Mouse (Mus musculus) urinary bladder, postnatal 25 days (tissue): ENCODE measurements around the gene Dzank1.

Experiments
- DNase-seq: peaks from one replicate; pipeline ENCODE4 v3.0.0; 2022; ENCODE audit warnings: low spot score

Gene Dzank1

GRCm38 (mm10) chr2:144465876-144466575 lies 61.2 kb downstream of the Dzank1 start:
- no peak for DNase-seq

- no peak for DNase-seq
These were observed 62.1 kb downstream of the Dzank1 start for GRCm38 (mm10) chr2:144464799-144465760.

GRCm38 (mm10) chr2:144464182-144464581 lies 63.0 kb downstream of the Dzank1 start:
- no peak for DNase-seq

GRCm38 (mm10) chr2:144458975-144459754 lies 68.0 kb downstream of the Dzank1 start:
- DNase-seq: peak; percentile 74

- no peak for DNase-seq
These were observed 68.9 kb downstream of the Dzank1 start for GRCm38 (mm10) chr2:144458355-144458754.

- DNase-seq: peak; percentile 73
These were observed 74.7 kb downstream of the Dzank1 start for GRCm38 (mm10) chr2:144452364-144453008.

- no peak for DNase-seq
These were observed 76.8 kb downstream of the Dzank1 start for GRCm38 (mm10) chr2:144450378-144450777.

GRCm38 (mm10) chr2:144446360-144446999 lies 80.7 kb downstream of the Dzank1 start:
- no peak for DNase-seq

- DNase-seq: no peak
These were observed 85.8 kb downstream of the Dzank1 start for GRCm38 (mm10) chr2:144441386-144441915.

- DNase-seq: no peak
These were observed 88.0 kb downstream of the Dzank1 start for GRCm38 (mm10) chr2:144439191-144439700.

- no peak for DNase-seq
These were observed 88.8 kb downstream of the Dzank1 start for GRCm38 (mm10) chr2:144438424-144438823.

GRCm38 (mm10) chr2:144435679-144436078 lies 91.5 kb downstream of the Dzank1 start:
- no peak for DNase-seq

GRCm38 (mm10) chr2:144431286-144431825 lies 95.9 kb downstream of the Dzank1 start:
- no peak for DNase-seq

GRCm38 (mm10) chr2:144429171-144429570 lies 98.0 kb downstream of the Dzank1 start:
- DNase-seq: no peak

- no peak for DNase-seq
These were observed 98.6 kb downstream of the Dzank1 start for GRCm38 (mm10) chr2:144428659-144429058.

GRCm38 (mm10) chr2:144427852-144428251 lies 99.4 kb downstream of the Dzank1 start:
- DNase-seq: no peak

GRCm38 (mm10) chr2:144425761-144426160 lies 101.5 kb downstream of the Dzank1 start:
- no peak for DNase-seq

GRCm38 (mm10) chr2:144422094-144422675 lies 105.0 kb downstream of the Dzank1 start:
- no peak for DNase-seq
